Mouse (Mus musculus) kidney, embryonic 14.5 days (tissue): ENCODE results near the gene Smyd4. TPM values are rescaled to one million over a fixed set of nuclear protein-coding genes. Genes with fewer than 3 reads are reported as not detected.

Experiments used
- ATAC-seq: fragments of 200-750 bp; cut with Nextera tagmentation; 2 replicates; pipeline ENCODE4 v1.8.0; 2017; ENCODE audit warnings: moderate number of reproducible peaks, mild to moderate bottlenecking, moderate TSS enrichment, moderate library complexity; ENCODE audit not compliant: low FRiP score, low TSS enrichment
- H3K27ac ChIP-seq: fragments of 300-500 bp; sonication (generic); 2 replicates; pipeline ENCODE4 v1.5.1; 2014; ENCODE audit warnings: low read depth, mild to moderate bottlenecking, low read length, moderate library complexity, mixed read lengths
- H3K27me3 ChIP-seq: fragments of 300-500 bp; sonication (generic); 2 replicates; pipeline ENCODE4 v1.6.1; 2014; ENCODE audit warnings: mild to moderate bottlenecking, low read length; ENCODE audit not compliant: control insufficient read depth, insufficient read depth
- H3K36me3 ChIP-seq: fragments of 300-500 bp; sonication (generic); 2 replicates; pipeline ENCODE4 v1.6.1; 2014; ENCODE audit warnings: low read length, mixed read lengths; ENCODE audit not compliant: control insufficient read depth, insufficient read depth
- H3K4me1 ChIP-seq: fragments of 300-500 bp; sonication (generic); 2 replicates; pipeline ENCODE4 v1.6.1; 2014; ENCODE audit warnings: low read length, mixed read lengths; ENCODE audit not compliant: control insufficient read depth, insufficient read depth
- H3K4me2 ChIP-seq: fragments of 300-500 bp; sonication (generic); replicated peaks from 2 replicates; pipeline ENCODE4 v1.6.1; 2014; ENCODE audit warnings: low read depth, mild to moderate bottlenecking, low read length
- H3K4me3 ChIP-seq: fragments of 300-500 bp; sonication (generic); 2 replicates; pipeline ENCODE4 v1.5.1; 2014; ENCODE audit warnings: mild to moderate bottlenecking, low read length
- H3K9ac ChIP-seq: fragments of 300-500 bp; sonication (generic); 2 replicates; pipeline ENCODE4 v1.6.1; 2014; ENCODE audit warnings: low read depth, mild to moderate bottlenecking, low read length, moderate library complexity
- H3K9me3 ChIP-seq: fragments of 300-500 bp; sonication (generic); 2 replicates; pipeline ENCODE4 v1.6.1; 2016; ENCODE audit warnings: low read length; ENCODE audit not compliant: control insufficient read depth
- WGBS: fragments of 180-500 bp; shearing (Covaris S2); extraction: QIAGEN DNeasy Blood & Tissue Kit; methylation state at CpG from one replicate; pipeline ENCODE4 v1.1.7; 2014; 5-methylcytosine and 5-hydroxymethylcytosine counted together
- polyA plus RNA-seq: library from polyadenylated mRNA; unstranded; fragments of >200 nt; fragmentation: Nextera tagmentation; extraction: Ambion mirVana; gene quantifications from 2 replicates; pipeline ENCODE4 v1.2.1, GENCODE M21; 2014

The Smyd4 gene
- polyA plus RNA-seq, 1 experiment from 2014 or later = 17.8 TPM

GRCm38 (mm10) chr11:75420810-75421374 lies 72.7 kb downstream of the Smyd4 start:
- 46% methylated on average over 5 of the region's 5 CpGs for WGBS
- H3K27ac ChIP-seq = no peak overlapping the region
- 0 out of 2 replicates have a peak, but pooled peaks cover 4% of the 10 kb centered on the region for H3K36me3 ChIP-seq
- no peaks in the 10 kb centered on the region for H3K27me3 ChIP-seq
- peaks cover 22% of the 10 kb centered on the region for H3K4me1 ChIP-seq
- 0 out of 2 replicates have a peak overlapping the region, but pooled peaks have one; percentile 62 for H3K9ac ChIP-seq
- ATAC-seq = peak; percentile 3; the same call in 1 of the 2 replicates
- H3K4me3 ChIP-seq = no peak overlapping the region
- peak overlapping the region; percentile 64; the same call in 1 of the 2 replicates for H3K4me2 ChIP-seq
- H3K9me3 ChIP-seq = no peaks in the 10 kb centered on the region

- Histone ChIP-seq H3K27me3 (no peaks in the 10 kb centered on the region), H3K4me2 (peak overlapping the region; percentile 64), H3K27ac (peak overlapping the region; percentile 37; the same call in 1 of the 2 replicates), H3K9ac (peak overlapping the region; percentile 62), H3K4me3 (peak overlapping the region; percentile 42), H3K36me3 (no peaks in the 10 kb centered on the region), H3K9me3 (no peaks in the 10 kb centered on the region), H3K4me1 (peaks cover 22% of the 10 kb centered on the region)
- ATAC-seq = peak; percentile 66
- WGBS = 36% methylated on average over 6 of the region's 6 CpGs
Measured at GRCm38 (mm10) chr11:75421375-75422012, 73.3 kb downstream of the Smyd4 start.

GRCm38 (mm10) chr11:75422013-75422792 lies 74.0 kb downstream of the Smyd4 start, which contains the start of gene Serpinf1:
Gene Serpinf1 (minus strand): TSS chr11:75422701.
- WGBS = 20% methylated on average over 10 of the region's 10 CpGs
- Histone ChIP-seq H3K4me2 (peak within 1 kb of the TSS; percentile 64), H3K9ac (peak within 1 kb of the TSS; percentile 62), H3K36me3 (no peaks in the 10 kb centered on the region), H3K4me1 (peaks cover 22% of the 10 kb centered on the region), H3K27ac (peak within 1 kb of the TSS; percentile 37; the same call in 1 of the 2 replicates), H3K27me3 (no peaks in the 10 kb centered on the region), H3K9me3 (no peaks in the 10 kb centered on the region), H3K4me3 (peak within 1 kb of the TSS; percentile 42)
- peak; percentile 76 for ATAC-seq

GRCm38 (mm10) chr11:75423091-75423490 lies 74.9 kb downstream of the Smyd4 start:
- no peak for ATAC-seq
- H3K27ac ChIP-seq = no peak overlapping the region
- 78% methylated on average over 3 of the region's 3 CpGs for WGBS
- no peak overlapping the region for H3K4me2 ChIP-seq
- H3K4me1 ChIP-seq = peaks cover 22% of the 10 kb centered on the region
- no peaks in the 10 kb centered on the region for H3K27me3 ChIP-seq
- no peaks in the 10 kb centered on the region for H3K36me3 ChIP-seq
- no peak overlapping the region for H3K9ac ChIP-seq
- H3K4me3 ChIP-seq = no peak overlapping the region
- no peaks in the 10 kb centered on the region for H3K9me3 ChIP-seq

- Histone ChIP-seq H3K4me1 (peaks cover 22% of the 10 kb centered on the region), H3K36me3 (no peaks in the 10 kb centered on the region), H3K27ac (no peak overlapping the region), H3K4me3 (no peak overlapping the region), H3K9ac (no peak overlapping the region), H3K9me3 (no peaks in the 10 kb centered on the region), H3K27me3 (no peaks in the 10 kb centered on the region), H3K4me2 (no peak overlapping the region)
- no peak for ATAC-seq
- 88% methylated on average over 9 of the region's 9 CpGs for WGBS
Measured at GRCm38 (mm10) chr11:75424033-75424432, 75.8 kb downstream of the Smyd4 start.

- ATAC-seq = no peak
- WGBS = 91% methylated on average over 3 of the region's 3 CpGs
- Histone ChIP-seq H3K4me1 (peaks cover 22% of the 10 kb centered on the region), H3K4me3 (no peak overlapping the region), H3K36me3 (no peaks in the 10 kb centered on the region), H3K4me2 (no peak overlapping the region), H3K9me3 (no peaks in the 10 kb centered on the region), H3K9ac (no peak overlapping the region), H3K27me3 (no peaks in the 10 kb centered on the region), H3K27ac (no peak overlapping the region)
Measured at GRCm38 (mm10) chr11:75424459-75424858, 76.2 kb downstream of the Smyd4 start.

- no peak overlapping the region for H3K27ac ChIP-seq
- H3K9ac ChIP-seq = no peak overlapping the region
- no peaks in the 10 kb centered on the region for H3K36me3 ChIP-seq
- H3K4me1 ChIP-seq = no peaks in the 10 kb centered on the region
- ATAC-seq = no peak
- 82% methylated on average over 9 of the region's 9 CpGs for WGBS
- no peak overlapping the region for H3K4me2 ChIP-seq
- H3K4me3 ChIP-seq = no peak overlapping the region
- H3K27me3 ChIP-seq = no peaks in the 10 kb centered on the region
- H3K9me3 ChIP-seq = peaks cover 1% of the 10 kb centered on the region; the same call in 1 of the 2 replicates
Measured at GRCm38 (mm10) chr11:75429019-75429705, 80.9 kb downstream of the Smyd4 start.

- Histone ChIP-seq H3K9ac (no peak overlapping the region), H3K9me3 (peaks cover 3% of the 10 kb centered on the region; the same call in 1 of the 2 replicates), H3K27me3 (no peaks in the 10 kb centered on the region), H3K36me3 (no peaks in the 10 kb centered on the region), H3K4me3 (no peak overlapping the region), H3K4me1 (no peaks in the 10 kb centered on the region), H3K27ac (no peak overlapping the region), H3K4me2 (no peak overlapping the region)
- WGBS = 78% methylated on average over 11 of the region's 11 CpGs
- no peak for ATAC-seq
Measured at GRCm38 (mm10) chr11:75431307-75431706, 83.1 kb downstream of the Smyd4 start.
